Mouse (Mus musculus) lung, adult 2 months (tissue): ENCODE results near the gene Fabp7. TPM values are rescaled to one million over a fixed set of nuclear protein-coding genes. Genes with fewer than 3 reads are reported as not detected.

Experiments used
- DNase-seq: peaks from one replicate; pipeline ENCODE4 v3.0.0; 2022
- H3K4me1 ChIP-seq: fragments of 200-500 bp; 2 replicates; pipeline ENCODE4 v1.6.1; 2011; ENCODE audit warnings: low read length; ENCODE audit not compliant: control insufficient read depth, insufficient read depth
- H3K4me3 ChIP-seq: fragments of 200-500 bp; replicated peaks from 2 replicates; pipeline ENCODE3; 2011; ENCODE audit warnings: low read depth, mild to moderate bottlenecking, control low read depth, low read length; ENCODE audit errors: extremely low read depth
- CTCF ChIP-seq: fragments of 200-500 bp; IDR thresholded peaks from 2 replicates; pipeline ENCODE4 v1.5.1; 2011; ENCODE audit warnings: mild to moderate bottlenecking, low read length, control low read depth; ENCODE audit not compliant: insufficient read depth
- POLR2A ChIP-seq: fragments of 200-500 bp; IDR thresholded peaks from 2 replicates; pipeline ENCODE4 v1.6.1; 2011; ENCODE audit warnings: low read depth, mild to moderate bottlenecking, control low read depth, low read length, borderline replicate concordance; ENCODE audit errors: extremely low read depth
- WGBS: fragments of 180-500 bp; shearing (Covaris S2); methylation state at CpG from one replicate; pipeline ENCODE4 v1.1.7; 2018; 5-methylcytosine and 5-hydroxymethylcytosine counted together
- polyA plus RNA-seq: library from polyadenylated mRNA; depleted of rRNA; stranded (reverse); fragments of >200 nt; gene quantifications from 2 replicates; pipeline ENCODE4 v1.2.3, GENCODE M21; 2012; rRNA removed

The Fabp7 gene
- polyA plus RNA-seq, 1 experiment, result 0.26 TPM

- H3K4me1 ChIP-seq, result no peaks in the 10 kb centered on the region
- H3K4me3 ChIP-seq, result no peak overlapping the region
- 85% methylated on average over 3 of the region's 3 CpGs for WGBS
- TF ChIP-seq CTCF (no peak), POLR2A (no peak)
- DNase-seq, result no peak
Measured at GRCm38 (mm10) chr10:57829621-57830020, 44.9 kb downstream of the Fabp7 start.

- DNase-seq, result no peak
- Histone ChIP-seq H3K4me1 (no peaks in the 10 kb centered on the region), H3K4me3 (no peak overlapping the region)
- no peak for TF ChIP-seq POLR2A
- TF ChIP-seq CTCF, result no peak
- WGBS, result 85% methylated on average over 1 of the region's 1 CpGs
Measured at GRCm38 (mm10) chr10:57835094-57835493, 50.4 kb downstream of the Fabp7 start.

GRCm38 (mm10) chr10:57835982-57836381, 51.3 kb downstream of the Fabp7 start:
- H3K4me1 ChIP-seq, result no peaks in the 10 kb centered on the region
- no peak for DNase-seq
- H3K4me3 ChIP-seq, result no peak overlapping the region
- TF ChIP-seq POLR2A, result no peak
- no peak for TF ChIP-seq CTCF

Other genes starting within 250 kb of the Fabp7 start
- gene Pkib, start 152.9 kb upstream of the Fabp7 start, polyA plus RNA-seq, result 2.1 TPM in 2 replicates
- 167 and 190 TPM in 2 replicates for gene Smpdl3a, start 9.5 kb downstream of the Fabp7 start, polyA plus RNA-seq